Mouse (Mus musculus) small intestine, adult 2 months (tissue): ENCODE results near the gene Pcif1.

Source experiments
- CTCF ChIP-seq: fragments of 200-500 bp; IDR thresholded peaks from 2 replicates; pipeline ENCODE4 v1.5.1; 2012; ENCODE audit warnings: low read depth, mild to moderate bottlenecking, control low read depth, inconsistent platforms, low read length, moderate library complexity, mixed read lengths; ENCODE audit not compliant: insufficient replicate concordance, insufficient read length; ENCODE audit errors: extremely low read depth
- POLR2A ChIP-seq: fragments of 200-500 bp; IDR thresholded peaks from 2 replicates; pipeline ENCODE4 v1.6.1; 2012; ENCODE audit warnings: low read depth, mild to moderate bottlenecking, control low read depth, inconsistent platforms, low read length, moderate library complexity

- TF ChIP-seq CTCF, result no peak
- TF ChIP-seq POLR2A, result no peak
Observed at GRCm38 (mm10) chr2:164891908-164892695, 13.0 kb downstream of the Pcif1 start.
